Mouse (Mus musculus): ENCODE measurements around the gene Camta1. TPM values are rescaled to one million over a fixed set of nuclear protein-coding genes. Genes with fewer than 3 reads are reported as not detected.
A peak's percentile ranks its signal among the peaks of the same experiment; 100 is the strongest.

Gene Camta1
- total RNA-seq, 2 experiments from 2014 or later, result 91.0 to 104 TPM

DNA sequence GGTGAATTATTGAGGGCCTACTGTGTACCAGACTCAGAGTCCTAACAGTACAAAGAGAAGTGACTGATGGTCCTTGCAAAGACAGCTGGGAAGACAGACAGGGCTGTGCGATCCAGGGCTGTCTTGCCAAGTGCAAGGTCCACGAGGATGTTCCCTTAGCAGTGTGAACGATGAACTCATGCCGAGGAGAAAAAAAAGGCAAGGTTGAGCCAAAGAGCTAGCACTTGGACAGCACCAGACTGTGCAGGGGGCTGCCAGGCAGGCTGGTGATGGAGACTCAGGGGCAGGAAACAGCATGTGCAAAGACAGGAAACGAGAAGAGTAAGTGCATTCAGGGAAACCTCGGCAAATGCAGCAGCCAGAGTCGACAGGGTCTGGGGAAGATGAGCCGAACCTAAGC, 266.6 kb downstream of the Camta1 start:
- DNase-seq, result no peak

DNA sequence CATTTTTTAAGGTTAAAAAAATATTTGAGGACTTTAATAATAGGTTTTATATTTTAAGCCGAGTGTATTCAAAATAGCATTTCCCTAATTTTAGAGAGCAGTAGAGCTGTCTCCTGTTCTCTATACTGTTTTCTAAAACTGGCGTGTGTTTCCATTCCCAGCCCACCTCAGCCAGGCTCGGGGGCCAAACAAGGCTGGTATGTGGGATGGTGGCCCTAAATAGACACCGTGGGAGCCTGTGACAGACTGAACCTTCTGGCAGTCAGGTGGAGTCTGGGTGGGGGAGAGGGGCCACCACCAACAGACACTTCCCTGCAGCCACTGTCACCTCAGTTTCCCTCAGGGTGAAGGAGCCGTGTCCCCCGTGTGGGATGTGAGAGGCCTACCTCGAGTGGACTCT, 268.6 kb downstream of the Camta1 start:
- DNase-seq, result no peak

DNA sequence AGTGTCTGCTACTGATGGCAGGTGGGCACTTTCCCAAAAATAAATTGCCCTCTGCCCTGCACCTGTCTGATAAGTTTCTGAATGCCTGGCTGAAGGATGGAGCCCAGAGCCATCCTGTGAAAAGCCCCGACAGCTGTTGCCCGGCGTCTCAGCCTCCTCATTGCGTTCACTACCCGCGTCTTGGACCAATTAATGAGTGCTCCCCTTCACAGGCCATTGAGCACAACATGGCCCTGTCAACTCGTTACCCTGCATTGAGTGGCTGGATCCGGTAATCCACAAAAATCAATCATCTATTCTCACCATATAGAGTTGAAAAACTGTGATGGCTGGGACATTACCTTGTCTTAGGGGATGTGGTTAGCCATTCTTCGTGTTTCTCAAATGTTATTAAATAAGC, 275.6 kb downstream of the Camta1 start:
- DNase-seq, result no peak

GRCm38 (mm10) chr4:151577961-151578360, 283.7 kb downstream of the Camta1 start:
- DNase-seq, result no peak

GRCm38 (mm10) chr4:151576291-151577108, 285.2 kb downstream of the Camta1 start:
- DNase-seq, result no peak

- no peak for DNase-seq
Observed at GRCm38 (mm10) chr4:151572716-151573115, 289.0 kb downstream of the Camta1 start.

DNA sequence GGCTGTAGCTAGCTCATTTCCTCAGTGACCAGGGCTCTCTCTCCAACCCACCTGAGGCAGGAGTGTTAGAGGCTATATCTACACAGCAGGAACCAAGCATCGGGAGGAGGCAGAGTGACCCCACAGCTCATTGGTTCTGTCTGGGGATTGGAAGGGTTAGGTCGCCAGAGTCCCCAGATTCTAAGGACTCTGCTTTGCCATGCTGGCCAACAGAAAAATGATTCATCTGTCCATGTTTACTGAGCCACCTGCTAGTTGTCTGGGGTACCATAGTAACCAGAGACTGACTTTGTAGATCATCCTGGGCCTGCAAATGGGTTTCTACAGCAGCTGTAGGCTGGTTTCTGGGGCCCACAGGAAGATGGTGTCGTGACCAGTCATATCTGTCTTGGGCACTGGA, 292.1 kb downstream of the Camta1 start:
- DNase-seq, result no peak

DNA sequence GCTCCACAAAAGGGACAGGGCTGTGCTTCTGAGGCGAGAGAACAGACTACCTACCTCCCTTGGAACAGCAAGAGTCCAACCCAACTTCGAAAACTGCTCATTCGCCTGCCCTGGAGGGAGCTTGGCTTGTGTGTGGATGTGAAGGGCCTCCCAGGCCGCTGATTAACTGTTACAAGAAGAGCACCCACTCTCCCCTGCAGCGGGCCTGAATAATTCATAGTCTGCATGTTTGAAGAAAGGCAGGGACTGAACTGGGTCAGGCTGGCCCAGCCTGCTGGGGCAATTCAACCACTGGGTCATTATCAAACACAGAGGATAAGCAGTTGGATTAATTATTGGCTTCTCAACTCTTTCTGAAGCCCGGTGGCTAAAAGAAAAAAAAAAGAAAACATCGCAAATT, 292.8 kb downstream of the Camta1 start:
- DNase-seq, result no peak

DNA sequence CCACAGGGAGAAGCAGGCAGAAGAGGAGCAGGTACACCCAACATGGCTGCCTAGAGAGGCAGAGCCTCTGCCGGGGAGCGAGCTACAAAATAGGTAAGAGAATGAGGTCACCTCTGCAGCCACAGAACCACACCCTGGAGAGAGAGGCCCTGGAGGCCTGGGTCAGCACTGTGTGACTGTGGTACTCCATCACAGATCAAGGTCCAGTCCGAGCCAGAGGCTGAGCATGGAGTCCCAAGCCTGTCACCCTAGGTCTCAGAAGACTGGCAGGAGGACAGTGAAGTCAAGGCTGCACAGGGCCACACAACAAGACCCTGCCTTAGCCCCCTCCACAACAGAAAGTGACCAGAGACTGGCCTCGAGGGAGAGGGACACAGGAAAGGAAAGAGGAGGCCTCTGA, 294.6 kb downstream of the Camta1 start:
- DNase-seq, result no peak

DNA sequence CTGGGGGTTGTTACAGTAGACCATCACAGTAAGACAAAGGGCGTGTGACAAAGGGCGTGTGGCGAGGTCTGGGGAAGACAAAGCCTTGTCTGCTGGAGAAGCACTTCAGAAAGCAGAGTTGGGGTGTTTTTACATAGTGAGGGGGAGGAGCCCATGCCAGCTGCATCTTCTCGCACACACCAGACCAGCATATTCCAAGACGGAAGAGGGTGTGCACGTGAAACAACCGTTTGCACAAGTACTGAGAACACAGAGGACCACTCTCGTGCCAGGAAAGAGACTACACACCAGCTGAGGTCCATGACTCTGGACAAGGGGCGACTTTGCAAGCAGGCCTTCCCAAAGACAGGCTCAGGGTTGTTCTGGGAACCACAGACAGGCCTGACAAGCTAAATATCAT, 306.2 kb downstream of the Camta1 start:
- no peak for DNase-seq

DNA sequence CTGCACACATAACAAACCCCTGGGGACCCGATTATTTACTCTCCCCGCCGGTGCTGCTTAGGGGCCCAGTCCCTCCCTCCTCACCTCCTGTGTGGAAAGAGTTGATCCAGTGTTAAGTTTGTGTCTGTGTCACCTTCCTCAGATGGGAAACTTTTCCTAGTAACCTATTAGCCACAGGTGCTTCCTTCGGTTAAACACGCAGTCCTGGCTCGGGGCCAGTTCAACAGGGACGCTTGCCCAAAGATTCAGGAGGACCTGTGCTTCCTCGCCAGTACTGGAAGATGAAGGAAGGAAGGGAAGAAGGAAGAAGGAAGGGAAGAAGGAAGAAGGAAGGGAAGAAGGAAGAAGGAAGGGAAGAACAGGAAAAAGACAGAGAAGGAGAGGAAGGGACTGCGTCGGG, 312.2 kb downstream of the Camta1 start:
- DNase-seq, result no peak

DNA sequence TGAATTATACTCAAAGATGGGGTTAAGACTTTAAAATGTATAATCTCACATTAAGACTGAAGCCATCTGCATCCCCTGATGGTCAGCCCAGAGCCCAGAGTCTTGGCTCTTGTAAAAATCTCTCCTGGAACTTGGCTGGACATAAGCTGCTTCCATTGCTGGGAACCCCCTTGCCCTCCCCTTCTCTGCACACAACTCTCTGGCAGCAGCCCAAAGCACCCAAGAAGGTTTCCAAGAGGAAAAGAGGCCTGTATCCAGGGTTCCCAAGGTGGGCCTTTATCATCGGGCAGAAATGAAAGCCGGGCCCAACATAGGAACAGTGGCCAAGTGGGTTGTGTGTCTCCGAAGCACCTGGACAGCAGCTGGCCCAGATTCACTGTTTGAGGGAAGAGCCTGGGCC, 316.2 kb downstream of the Camta1 start:
- no peak for DNase-seq

DNA sequence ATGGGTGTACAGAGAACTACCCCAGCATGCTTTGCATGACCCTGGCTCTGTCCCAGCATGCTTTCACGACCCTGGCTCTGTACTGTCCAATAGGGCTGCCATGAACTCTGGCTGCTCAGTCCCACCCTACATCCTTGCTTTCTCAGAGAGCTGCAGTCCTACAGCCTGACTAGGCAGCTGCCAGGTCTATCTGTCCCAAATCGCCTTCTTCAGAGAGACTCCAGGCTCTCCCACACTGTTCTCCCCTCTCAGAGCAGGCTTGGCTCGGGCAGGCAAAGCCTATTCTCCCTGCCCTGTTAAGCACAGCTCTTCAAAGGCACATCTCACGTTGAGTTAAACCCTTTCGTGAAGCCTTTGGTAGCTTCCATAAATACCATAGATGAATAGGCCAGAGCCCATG, 317.5 kb downstream of the Camta1 start:
- no peak for DNase-seq

- DNase-seq, result no peak
Observed at GRCm38 (mm10) chr4:151540546-151540945, 321.1 kb downstream of the Camta1 start.

- no peak for DNase-seq
Observed at GRCm38 (mm10) chr4:151539881-151540280, 321.8 kb downstream of the Camta1 start.

- DNase-seq, result no peak
Observed at GRCm38 (mm10) chr4:151539167-151539525, 322.5 kb downstream of the Camta1 start.

DNA sequence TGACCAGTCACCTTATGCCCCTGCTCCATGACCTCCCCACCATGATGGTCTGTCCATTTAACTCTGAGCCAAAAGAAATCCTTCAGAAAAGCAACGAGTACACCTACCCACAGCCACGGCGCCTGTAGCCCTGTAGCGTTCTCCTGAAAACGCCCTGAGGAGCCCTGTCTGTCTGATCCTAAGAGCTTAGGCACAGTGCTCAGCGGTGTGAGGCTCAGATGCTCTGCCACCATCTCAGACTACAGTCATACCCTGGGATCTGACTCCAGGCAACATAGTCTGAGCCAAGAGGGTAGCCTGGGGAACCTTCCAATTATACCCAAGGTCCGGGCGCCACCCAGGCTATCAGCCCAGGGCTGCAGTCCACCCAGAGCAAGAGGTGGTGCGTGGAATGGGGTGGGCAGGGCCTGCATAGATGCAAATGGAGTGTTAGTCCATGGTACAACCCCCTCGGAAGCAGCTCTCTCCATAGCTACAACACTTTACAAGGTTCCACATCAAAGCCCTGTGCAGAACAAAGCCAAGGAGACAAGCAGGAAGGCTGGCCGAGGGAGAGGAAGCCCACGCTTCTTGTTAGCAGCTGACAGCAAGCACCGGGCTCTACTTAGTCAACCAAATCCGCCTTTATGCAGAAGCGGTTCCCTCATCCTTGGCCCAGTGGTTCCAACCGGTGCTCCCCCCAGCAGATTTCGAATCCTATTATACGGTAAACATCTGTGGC, 323.1 kb downstream of the Camta1 start:
- DNase-seq, result no peak

GRCm38 (mm10) chr4:151535916-151536450, 325.7 kb downstream of the Camta1 start:
- DNase-seq, result no peak

- DNase-seq, result no peak
Observed at GRCm38 (mm10) chr4:151533451-151533850, 328.2 kb downstream of the Camta1 start.

- DNase-seq, result no peak
Observed at GRCm38 (mm10) chr4:151528436-151528835, 333.2 kb downstream of the Camta1 start.

DNA sequence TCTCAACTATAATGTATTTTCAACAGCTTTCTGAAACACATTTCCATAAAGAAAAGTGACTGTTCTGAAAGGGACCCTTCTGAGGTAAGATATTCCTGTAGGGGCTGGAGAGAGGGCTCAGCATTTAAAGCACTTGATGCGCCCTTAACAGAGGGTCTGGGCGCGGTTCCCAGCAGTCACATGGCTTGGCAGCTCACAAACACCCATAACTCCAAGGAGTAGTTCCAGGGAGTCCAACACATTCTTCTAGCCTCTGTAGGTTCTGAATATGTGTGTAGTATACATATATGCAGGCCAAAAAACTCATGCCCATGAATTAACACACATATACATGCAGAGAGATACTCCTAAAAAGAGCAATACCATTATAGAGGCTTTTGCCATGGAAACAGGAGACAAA, 333.9 kb downstream of the Camta1 start:
- DNase-seq, result no peak

GRCm38 (mm10) chr4:151520103-151520502, 341.6 kb downstream of the Camta1 start:
- DNase-seq, result peak; percentile 68

DNA sequence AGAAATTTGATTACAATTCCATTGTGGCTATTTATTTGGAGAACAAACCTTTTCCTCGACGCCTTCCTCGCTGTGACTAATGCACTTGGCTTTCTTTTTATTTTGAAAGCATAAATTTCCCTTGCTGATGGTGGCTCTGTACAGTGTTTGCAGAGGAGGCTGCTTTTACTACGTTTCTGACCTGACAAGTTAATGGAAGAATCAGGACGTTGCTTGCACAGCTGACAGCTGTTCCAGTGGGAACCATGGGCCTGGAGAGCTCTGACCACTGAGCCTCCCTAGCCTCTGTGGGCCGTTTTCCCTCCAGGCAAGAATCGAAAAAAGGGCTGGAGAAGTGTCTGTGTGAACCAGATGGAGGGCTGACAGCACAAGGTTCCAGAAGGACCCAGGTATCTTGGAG, 342.7 kb downstream of the Camta1 start:
- DNase-seq, result no peak

Data from gastrocnemius, postnatal 25 days (tissue).